Mouse (Mus musculus): ENCODE measurements around the gene Shprh. TPM values are rescaled to one million over a fixed set of nuclear protein-coding genes. Genes with fewer than 3 reads are reported as not detected.
"Not testable (repeated sequence)": the region's sequence is repeated elsewhere in the genome, so short reads cannot be mapped to it uniquely, and the experiment has no call there.

Gene Shprh
- polyA plus RNA-seq, 1 experiment from 2014 or later, result 6.8 TPM

DNA sequence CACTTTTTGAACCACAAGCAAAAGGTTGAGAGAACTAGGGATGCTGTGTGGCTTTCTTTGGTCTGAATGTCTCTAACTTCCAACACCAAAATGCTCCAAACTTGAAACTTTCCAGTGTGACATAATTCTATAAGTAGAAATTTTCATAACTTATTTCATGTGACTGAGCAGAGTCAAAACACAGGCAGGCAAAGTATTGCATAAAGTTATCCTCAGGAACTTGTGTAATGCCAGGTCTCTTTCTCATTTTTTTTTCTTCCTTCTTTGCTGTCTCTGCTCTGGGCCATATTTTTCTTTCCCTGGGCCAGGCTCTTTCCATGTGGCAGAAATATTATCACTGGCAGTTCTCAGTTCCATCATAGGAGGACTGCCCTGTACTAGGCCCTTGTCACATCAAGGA, 110.9 kb downstream of the Shprh start:
- Histone ChIP-seq H3K27me3 (replicated peaks; ENCODE audit: insufficient read depth, low read length) (no peaks in the 10 kb centered on the region), H3K4me2 (replicated peaks; ENCODE audit: low read depth, low read length) (no peak overlapping the region), H3K4me3 (ENCODE audit: low read depth, low read length) (no peak overlapping the region), H3K27ac (ENCODE audit: low read length) (no peak overlapping the region), H3K4me1 (ENCODE audit: insufficient read depth, low read depth, low read length) (no peaks in the 10 kb centered on the region), H3K9me3 (ENCODE audit: low read length) (no peaks in the 10 kb centered on the region), H3K9ac (replicated peaks; ENCODE audit: low read depth) (no peak overlapping the region), H3K36me3 (ENCODE audit: insufficient read depth, low read length) (no peaks in the 10 kb centered on the region)
- TF ChIP-seq EP300 (IDR thresholded peaks at IDR 0.05) (no peak), CTCF (IDR thresholded peaks at IDR 0.05) (no peak)
- DNase-seq (ENCODE audit: low spot score) (no peak), ATAC-seq (no peak)

DNA sequence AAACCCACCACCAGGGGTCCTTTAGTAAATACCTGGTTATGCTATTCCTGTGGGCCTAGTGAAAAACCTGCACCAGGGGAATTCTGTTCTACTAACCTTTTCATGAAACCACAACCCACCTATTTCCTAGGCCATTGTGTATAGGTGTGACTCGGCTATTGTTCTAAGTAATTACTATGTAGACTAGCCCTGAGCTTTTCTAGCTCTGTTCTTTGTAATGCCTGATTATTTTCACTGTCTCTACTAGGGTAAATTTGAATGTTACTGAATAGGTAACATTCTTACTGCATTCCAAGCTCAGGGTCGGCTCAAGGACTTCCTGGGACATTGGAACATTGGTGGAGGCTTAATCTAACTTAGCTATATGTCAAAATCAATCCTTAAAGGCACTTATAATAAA, 113.1 kb downstream of the Shprh start:
- not testable (repeated sequence) for H3K4me3 ChIP-seq (ENCODE audit: low read depth, low read length); H3K4me1 ChIP-seq (ENCODE audit: insufficient read depth, low read depth, low read length); DNase-seq (ENCODE audit: low spot score); H3K27ac ChIP-seq (ENCODE audit: low read length); H3K36me3 ChIP-seq (ENCODE audit: insufficient read depth, low read length); H3K4me2 ChIP-seq (replicated peaks; ENCODE audit: low read depth, low read length); H3K9me3 ChIP-seq (ENCODE audit: low read length); H3K9ac ChIP-seq (replicated peaks; ENCODE audit: low read depth); ATAC-seq; H3K27me3 ChIP-seq (replicated peaks; ENCODE audit: insufficient read depth, low read length)
- WGBS, result 76% methylated on average over 2 of the region's 2 CpGs

DNA sequence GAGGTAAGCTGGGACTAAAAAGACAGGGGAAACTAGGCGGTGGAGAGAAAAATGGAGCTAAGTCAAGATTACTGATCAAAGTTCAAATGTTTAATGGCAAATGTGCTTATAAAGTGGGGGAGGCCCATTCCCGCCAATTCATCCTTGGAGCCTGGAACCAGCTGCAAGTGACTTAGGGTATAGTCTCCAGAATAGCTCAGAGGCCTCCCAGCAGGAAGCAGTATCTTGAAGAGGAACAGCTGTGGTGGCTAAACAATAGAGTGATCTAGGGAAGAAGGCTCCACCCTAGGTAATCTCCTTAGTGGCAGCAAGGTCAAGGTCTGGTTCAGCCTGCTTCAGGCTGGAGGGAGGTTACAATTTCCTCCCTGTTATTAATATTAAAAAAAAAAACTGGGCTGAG, 114.6 kb downstream of the Shprh start:
- not testable (repeated sequence) for H3K9ac ChIP-seq (replicated peaks; ENCODE audit: low read depth); H3K9me3 ChIP-seq (ENCODE audit: low read length); H3K36me3 ChIP-seq (ENCODE audit: insufficient read depth, low read length); H3K4me3 ChIP-seq (ENCODE audit: low read depth, low read length); ATAC-seq; H3K4me1 ChIP-seq (ENCODE audit: insufficient read depth, low read depth, low read length); H3K27ac ChIP-seq (ENCODE audit: low read length); DNase-seq (ENCODE audit: low spot score); H3K27me3 ChIP-seq (replicated peaks; ENCODE audit: insufficient read depth, low read length); H3K4me2 ChIP-seq (replicated peaks; ENCODE audit: low read depth, low read length)
- 70% methylated on average over 2 of the region's 2 CpGs for WGBS

Other genes starting within 250 kb of the Shprh start
- gene Grm1, start 67.1 kb upstream of the Shprh start, polyA plus RNA-seq (2015; fragmentation: Nextera tagmentation; extraction: Ambion mirVana), result 0.02 TPM in 1 of 2 replicates, not detected in the other
- gene Fbxo30, start 131.9 kb downstream of the Shprh start, polyA plus RNA-seq (2015; fragmentation: Nextera tagmentation; extraction: Ambion mirVana), result 17.2 and 17.8 TPM in 2 replicates
- 0.75 and 1.0 TPM in 2 replicates for gene Epm2a, start 194.0 kb downstream of the Shprh start, polyA plus RNA-seq (2015; fragmentation: Nextera tagmentation; extraction: Ambion mirVana)

Measured in lung, postnatal 0 days (tissue).